Mouse (Mus musculus) hematopoietic stem cell, adult 5-6 weeks (primary cell): ENCODE data around the gene Nudt1. TPM values are rescaled to one million over a fixed set of nuclear protein-coding genes. Genes with fewer than 3 reads are reported as not detected.

Experiments used
- ATAC-seq, 2 experiments: fragments of 125-278 bp in 1 of 2; replicated peaks in 1 of 2; 2 replicates each; pipeline ENCODE4 v1.8.0; 2016 to 2017; ENCODE audit warnings: inconsistent platforms in 2 of 2, mild to moderate bottlenecking in 2 of 2, moderate number of reproducible peaks in 2 of 2, low read depth in 1 of 2, moderate TSS enrichment in 1 of 2; ENCODE audit not compliant: low FRiP score in 2 of 2, poor library complexity in 2 of 2, severe bottlenecking in 2 of 2, insufficient read depth in 1 of 2, low TSS enrichment in 1 of 2
- total RNA-seq: library from RNA; stranded (forward); fragments of 172-1452, 232-1000 nt; gene quantifications from 2 replicates; pipeline ENCODE4 v1.2.3, GENCODE M21; 2017

The Nudt1 gene
- 44.8 and 50.6 TPM in 2 replicates for total RNA-seq

GRCm38 (mm10) chr5:140321042-140321755, at the start of gene Nudt1, which contains the start of gene Mad1l1:
Gene Nudt1, plus strand, starts transcription at chr5:140321656.
Gene Mad1l1, minus strand, starts transcription at chr5:140321552.
- ATAC-seq, result peak; percentile 93 to 96

DNA sequence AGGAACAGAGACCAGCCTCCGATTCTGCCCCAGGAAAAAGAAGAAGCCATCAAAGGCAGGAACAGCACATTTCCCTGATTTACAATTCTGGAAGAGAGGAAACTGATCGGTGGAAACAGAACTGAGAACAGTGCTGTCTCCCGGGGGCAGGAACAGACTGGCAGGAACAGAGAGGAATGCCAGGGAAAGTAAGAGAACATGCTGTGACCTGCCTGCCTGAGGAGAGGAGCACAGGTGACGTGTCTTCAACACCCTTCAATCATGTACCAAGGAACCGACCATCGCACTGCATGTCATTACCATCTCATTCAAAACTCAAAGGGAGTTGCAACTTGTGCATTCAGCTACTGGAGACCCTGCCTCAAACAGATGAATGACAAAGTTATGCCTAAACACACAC, 44.7 kb upstream of the Nudt1 start:
- ATAC-seq, result no peak

- no peak for ATAC-seq
Observed at GRCm38 (mm10) chr5:140280205-140280604, 41.3 kb upstream of the Nudt1 start.

- ATAC-seq, result no peak
Observed at GRCm38 (mm10) chr5:140282376-140282775, 39.1 kb upstream of the Nudt1 start.

- ATAC-seq, result no peak
Observed at GRCm38 (mm10) chr5:140282900-140283299, 38.6 kb upstream of the Nudt1 start.

DNA sequence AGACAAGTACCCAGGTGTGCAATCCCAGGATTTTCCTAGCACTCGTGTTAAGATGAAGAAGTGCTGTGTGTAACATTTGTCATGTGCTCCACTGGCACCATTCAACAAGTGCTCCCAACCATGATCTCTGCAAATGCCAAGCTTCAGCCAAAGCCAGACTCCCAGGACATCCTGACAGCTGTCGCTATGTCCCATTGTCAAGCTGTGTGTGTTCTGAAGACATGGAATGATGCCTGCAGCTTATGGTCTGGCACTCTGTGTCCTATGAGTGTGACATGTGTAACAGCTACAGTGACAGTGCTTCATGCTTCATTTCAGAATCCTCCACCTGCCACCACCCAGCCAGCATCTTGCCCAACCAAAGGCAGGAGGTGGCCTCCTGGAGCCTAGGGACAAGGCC, 37.4 kb upstream of the Nudt1 start:
- ATAC-seq, result no peak

GRCm38 (mm10) chr5:140284761-140285160, 36.7 kb upstream of the Nudt1 start:
- no peak for ATAC-seq

DNA sequence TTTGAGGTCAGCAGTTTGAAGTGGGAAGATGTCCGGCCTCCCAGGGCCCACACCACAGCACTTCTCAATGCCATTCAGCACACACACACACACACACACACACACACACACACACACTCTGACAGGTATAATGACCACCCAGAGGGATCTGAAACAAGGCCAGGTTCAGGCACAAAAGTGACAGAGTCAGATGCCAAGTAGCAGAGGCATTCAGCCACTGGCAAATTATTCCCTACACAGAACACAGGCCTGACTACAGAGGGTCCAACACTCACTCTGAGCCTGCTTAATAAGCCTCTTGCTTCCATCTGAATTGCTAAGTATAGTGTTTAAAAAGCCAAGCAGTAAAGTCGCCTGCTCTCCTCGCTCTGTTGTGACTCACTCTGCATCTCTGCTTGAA, 33.2 kb upstream of the Nudt1 start:
- ATAC-seq, result no peak

DNA sequence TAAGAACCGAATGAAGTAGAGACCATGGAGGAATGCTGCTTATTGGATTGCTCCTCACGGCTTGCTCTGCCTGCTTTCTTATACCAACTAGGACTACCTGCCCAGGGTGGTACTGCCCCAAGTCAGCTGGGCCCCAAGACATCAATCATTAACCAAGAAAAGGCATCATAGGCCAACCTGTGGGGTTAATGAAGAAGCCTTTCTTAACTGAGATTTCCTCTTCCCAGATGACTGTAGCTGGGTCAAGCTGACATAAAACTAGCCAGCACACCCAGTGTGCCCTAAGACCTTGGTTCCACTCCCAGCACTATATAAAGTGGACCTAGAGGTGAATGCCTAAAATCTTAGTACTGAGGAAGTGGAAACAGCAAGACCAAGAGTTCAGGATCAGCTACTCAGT, 32.3 kb upstream of the Nudt1 start:
- ATAC-seq, result no peak

GRCm38 (mm10) chr5:140292152-140292551, 29.3 kb upstream of the Nudt1 start:
- peak; percentile 70 to 74; a peak in 3 of 4 replicates for ATAC-seq

- no peak for ATAC-seq
Observed at GRCm38 (mm10) chr5:140298291-140298690, 23.2 kb upstream of the Nudt1 start.

GRCm38 (mm10) chr5:140306016-140306415, 15.4 kb upstream of the Nudt1 start:
- ATAC-seq, result no peak

GRCm38 (mm10) chr5:140307602-140308001, 13.9 kb upstream of the Nudt1 start:
- no peak for ATAC-seq

GRCm38 (mm10) chr5:140316716-140317115, 4.7 kb upstream of the Nudt1 start:
- no peak for ATAC-seq

- peak; percentile 9 to 22; a peak in 2 of 4 replicates for ATAC-seq
Observed at GRCm38 (mm10) chr5:140321756-140322575, 510 bp downstream of the Nudt1 start.

- ATAC-seq, result no peak
Observed at GRCm38 (mm10) chr5:140324058-140324457, 2.6 kb downstream of the Nudt1 start.

- ATAC-seq, result peak; percentile 82 to 93
Observed at GRCm38 (mm10) chr5:140331615-140332512, 10.4 kb downstream of the Nudt1 start, which contains the start of gene Mrm2. Gene Mrm2, minus strand, starts transcription at chr5:140331898.
